Mouse (Mus musculus) ovary, adult 18-20 months (tissue): ENCODE measurements around the gene Elp4.
A peak's percentile ranks its signal among the peaks of the same experiment; 100 is the strongest.

Experiments
- DNase-seq: peaks from one replicate; pipeline ENCODE4 v3.0.0; 2022; ENCODE audit warnings: low spot score, mixed read lengths

Gene Elp4

GRCm38 (mm10) chr2:105682011-105682501, 222.3 kb downstream of the Elp4 start:
- DNase-seq = no peak

GRCm38 (mm10) chr2:105680999-105681710, 223.2 kb downstream of the Elp4 start:
- no peak for DNase-seq

DNA sequence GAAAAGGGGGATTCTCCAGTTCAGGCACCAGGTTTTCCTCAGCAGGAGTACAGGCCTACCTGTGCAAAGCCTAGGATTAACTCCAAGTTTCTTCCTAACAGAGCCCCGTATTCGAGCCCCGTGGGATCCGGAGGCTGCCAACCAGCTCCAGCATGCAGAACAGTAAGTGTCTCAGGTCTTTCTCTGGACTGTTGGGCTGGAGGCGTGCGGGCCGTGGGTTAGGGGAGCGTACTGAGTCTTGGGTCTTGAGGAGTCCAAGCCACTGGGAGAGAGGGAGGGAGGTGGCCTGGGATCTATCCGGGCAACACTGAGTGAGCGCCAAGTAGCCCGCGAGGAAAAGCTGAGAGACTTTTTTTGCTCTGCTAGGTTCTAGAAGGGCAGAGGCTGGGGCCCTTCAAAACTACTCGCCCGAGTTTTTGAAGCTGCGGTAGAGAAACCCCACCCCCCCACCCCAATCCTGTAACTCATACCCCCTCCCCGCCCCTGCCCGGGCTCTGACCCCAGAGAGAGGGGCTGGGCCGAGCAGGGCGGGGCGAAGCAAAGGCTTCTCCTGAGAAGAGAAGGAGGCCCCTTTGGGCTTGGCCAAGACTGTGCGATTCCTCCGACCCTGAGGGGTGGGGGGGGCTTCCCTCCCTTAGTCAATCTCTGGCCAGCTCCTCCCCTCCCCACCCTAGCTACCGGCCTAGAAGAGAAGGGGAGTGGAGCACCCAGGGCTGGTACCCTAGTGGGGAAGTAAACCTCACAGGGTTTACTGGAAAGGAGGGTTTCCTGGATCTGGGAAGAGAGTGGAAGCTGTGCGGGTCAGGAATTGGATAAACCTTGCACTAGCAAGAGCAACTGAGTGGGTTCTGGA, 224.0 kb downstream of the Elp4 start:
- DNase-seq = no peak

DNA sequence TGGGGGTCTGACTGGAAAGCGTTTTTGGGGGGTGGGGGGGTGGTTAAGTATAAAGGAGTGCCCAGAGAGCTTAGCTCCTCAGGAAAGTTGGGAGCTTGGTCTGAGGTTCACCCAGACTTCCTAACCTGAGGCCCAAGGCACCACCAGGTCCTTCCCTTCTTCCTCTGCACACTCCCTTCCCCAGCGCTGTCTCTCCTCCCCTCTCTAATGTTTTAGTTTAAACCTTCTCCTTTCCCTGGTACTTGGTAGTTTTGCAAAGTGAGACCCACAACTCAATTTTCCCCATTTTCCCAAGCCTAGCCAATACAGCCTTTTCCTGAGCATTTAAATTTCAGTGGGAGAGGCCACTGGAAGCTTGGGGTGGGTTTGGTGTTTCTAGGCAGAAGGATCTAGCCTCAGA, 225.0 kb downstream of the Elp4 start:
- no peak for DNase-seq

GRCm38 (mm10) chr2:105678880-105679321, 225.5 kb downstream of the Elp4 start:
- DNase-seq = no peak

- DNase-seq = no peak
Measured at GRCm38 (mm10) chr2:105678306-105678705, 226.1 kb downstream of the Elp4 start.

DNA sequence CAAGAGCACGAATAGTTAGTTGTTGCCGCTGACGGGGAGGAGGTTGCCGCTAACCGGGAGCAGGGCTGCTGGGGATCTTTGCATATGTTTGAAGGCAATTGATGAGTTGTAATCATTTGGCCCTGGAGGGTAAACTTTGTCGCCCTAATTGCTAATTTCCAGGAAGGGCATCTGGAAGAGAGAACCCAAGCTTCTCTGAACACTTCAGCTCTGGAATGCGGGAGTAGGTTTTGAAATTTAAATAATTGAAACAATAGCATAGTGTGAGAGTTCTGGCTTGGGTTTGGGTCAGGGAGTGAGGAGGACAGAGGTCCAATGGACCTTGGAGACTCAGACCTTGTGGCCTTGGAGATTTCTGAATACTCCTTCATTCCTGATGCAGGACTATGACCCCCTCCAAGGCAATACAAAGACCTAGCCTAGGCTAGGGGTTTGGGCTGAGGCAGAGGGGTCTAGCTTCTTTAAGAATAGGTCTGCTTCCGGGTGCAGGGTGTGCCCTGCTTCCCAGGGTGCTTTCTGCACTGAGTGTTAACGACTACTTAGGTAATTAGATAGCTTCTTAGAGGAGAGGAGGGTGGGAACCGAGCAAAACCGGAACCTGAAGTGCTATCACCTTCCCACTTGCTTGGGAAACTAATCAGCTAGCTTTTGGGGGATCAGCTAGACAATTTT, 226.8 kb downstream of the Elp4 start:
- no peak for DNase-seq

- DNase-seq = no peak
Measured at GRCm38 (mm10) chr2:105676909-105677433, 227.4 kb downstream of the Elp4 start.

- peak; percentile 19 for DNase-seq
Measured at GRCm38 (mm10) chr2:105676080-105676908, 228.1 kb downstream of the Elp4 start.

DNA sequence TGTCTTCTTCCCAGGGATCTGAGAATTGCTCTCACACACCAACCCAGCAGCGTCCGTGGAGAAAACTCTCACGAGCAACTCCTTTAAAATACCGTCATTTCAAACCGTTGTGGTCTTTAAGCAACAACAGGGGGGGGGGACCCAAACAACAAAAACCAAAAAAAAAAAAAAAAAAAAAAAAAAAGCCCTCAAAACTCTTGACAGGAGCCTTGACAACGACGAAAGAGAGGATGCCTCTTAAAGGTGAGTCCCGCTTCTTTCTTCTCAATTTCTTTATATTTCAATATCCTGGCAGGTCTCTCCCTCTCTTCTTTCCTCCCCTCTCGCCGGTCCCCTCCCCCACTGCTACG, 228.7 kb downstream of the Elp4 start:
- no peak for DNase-seq

GRCm38 (mm10) chr2:105674875-105675729, 229.3 kb downstream of the Elp4 start:
- DNase-seq = peak; percentile 29

DNA sequence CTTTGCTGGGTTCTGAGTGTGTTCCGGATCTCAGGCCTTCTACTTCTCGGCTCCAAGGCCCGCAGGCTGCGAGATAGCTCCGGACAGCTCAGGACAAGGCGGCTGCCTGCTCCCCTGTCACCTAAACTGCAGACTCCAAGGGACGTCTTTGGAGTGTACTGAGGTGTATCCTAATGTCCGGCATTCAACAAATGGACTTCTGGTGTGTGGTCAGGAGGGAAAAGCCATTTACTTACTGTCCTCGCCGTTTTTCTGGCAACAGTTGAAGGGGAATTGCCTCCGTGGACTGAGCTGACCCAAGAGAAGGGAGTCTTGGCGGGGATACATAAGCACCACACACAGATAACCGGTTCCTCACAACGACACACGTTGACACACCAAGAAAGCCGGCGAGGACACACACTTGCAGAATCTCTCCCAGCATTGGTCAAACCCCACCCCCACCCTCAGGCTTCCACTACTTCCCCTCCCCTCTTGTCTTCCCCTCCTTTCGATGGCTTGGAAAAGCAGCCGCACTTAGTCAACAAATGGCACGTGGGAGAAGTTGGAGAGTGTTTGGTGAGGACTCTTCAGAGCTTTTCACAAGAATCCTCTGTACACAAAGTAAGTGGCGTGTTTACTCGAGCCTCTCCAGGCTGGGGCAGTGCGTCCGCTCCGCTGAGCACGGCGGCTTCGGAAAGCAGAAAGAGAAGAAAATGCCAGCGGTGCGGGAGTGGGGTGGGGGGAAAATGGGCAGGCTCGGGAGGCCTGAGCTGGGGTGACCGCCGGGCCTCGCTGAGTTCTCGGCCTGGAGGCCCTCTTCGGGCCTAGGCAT, 230.1 kb downstream of the Elp4 start:
- DNase-seq = no peak

DNA sequence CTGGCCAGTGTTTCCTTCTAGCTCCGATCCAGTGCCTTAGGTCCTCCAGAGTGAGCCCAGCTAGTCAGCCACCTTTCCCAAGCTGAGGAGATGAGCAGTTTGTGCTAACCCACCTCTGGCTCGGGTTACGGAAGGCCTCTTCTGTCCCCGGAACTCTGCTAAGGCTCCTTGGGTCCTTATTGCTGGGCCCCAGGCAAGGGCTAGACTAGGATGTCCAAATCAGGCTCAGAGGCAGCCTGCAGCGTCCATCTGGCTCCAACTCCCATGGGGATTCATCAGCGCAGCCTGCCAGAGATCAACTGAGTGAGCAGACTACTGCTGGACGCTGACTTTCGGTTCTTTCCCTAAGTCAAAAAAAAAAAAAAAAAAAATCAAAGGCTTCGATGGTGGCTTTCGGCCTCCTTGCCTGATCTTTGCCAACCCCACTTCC, 230.7 kb downstream of the Elp4 start:
- DNase-seq = no peak

- DNase-seq = no peak
Measured at GRCm38 (mm10) chr2:105673054-105673453, 231.3 kb downstream of the Elp4 start.

- no peak for DNase-seq
Measured at GRCm38 (mm10) chr2:105672596-105672960, 231.8 kb downstream of the Elp4 start.

GRCm38 (mm10) chr2:105671798-105672595, 232.4 kb downstream of the Elp4 start:
- no peak for DNase-seq

DNA sequence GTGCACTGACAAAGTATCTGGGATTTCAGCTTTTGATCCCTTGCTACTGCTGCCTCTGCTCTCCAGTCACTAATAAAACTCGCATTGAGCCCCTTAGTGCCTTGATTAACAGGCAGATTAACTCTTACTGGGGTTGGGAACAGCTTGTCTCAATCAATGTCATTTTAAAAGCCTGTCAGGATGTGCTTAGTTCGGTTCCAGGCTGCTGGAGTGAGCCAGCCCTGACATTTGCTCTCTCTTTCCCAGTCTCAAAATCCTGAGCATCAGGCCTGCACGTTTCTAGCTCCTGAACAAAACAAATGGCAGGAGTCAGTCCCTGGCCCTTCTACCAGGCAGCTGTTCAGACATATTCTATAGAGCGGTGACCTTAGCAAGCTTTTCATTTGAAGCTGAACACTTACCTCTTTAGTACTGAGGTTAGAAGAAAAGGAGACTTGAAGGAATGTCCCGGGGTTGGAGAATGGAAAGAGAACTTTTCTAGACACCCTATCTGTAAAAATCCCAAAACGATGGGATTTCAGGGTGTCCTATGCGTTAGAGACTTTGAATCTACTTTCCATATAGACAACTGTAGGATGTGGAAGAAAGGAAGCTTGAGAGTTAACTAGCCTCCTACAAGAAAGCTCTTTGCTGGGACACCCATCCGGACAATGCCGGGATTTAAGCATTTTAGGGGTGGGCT, 233.1 kb downstream of the Elp4 start:
- no peak for DNase-seq

GRCm38 (mm10) chr2:105670731-105671095, 233.7 kb downstream of the Elp4 start:
- DNase-seq = no peak
